Mouse (Mus musculus) kidney, adult 2 months (tissue): ENCODE measurements around the gene Zfp108. TPM values are rescaled to one million over a fixed set of nuclear protein-coding genes. Genes with fewer than 3 reads are reported as not detected.
"Not testable (repeated sequence)": the region's sequence is repeated elsewhere in the genome, so short reads cannot be mapped to it uniquely, and the experiment has no call there.

Experiments used
- DNase-seq: peaks from one replicate; pipeline ENCODE4 v3.0.0; 2021
- H3K27ac ChIP-seq: fragments of 200-500 bp; 2 replicates; pipeline ENCODE4 v1.5.1; 2012; ENCODE audit warnings: low read depth, low read length, control low read depth, inconsistent platforms; ENCODE audit not compliant: insufficient read depth
- H3K27me3 ChIP-seq: fragments of 200-500 bp; replicated peaks from 2 replicates; pipeline ENCODE4 v1.6.1; 2012; ENCODE audit warnings: mild to moderate bottlenecking, moderate library complexity, low read length, inconsistent platforms; ENCODE audit not compliant: control insufficient read depth, insufficient read depth
- H3K36me3 ChIP-seq: fragments of 200-500 bp; 2 replicates; pipeline ENCODE4 v1.6.1; 2012; ENCODE audit warnings: mild to moderate bottlenecking, moderate library complexity, low read length, inconsistent platforms; ENCODE audit not compliant: control insufficient read depth, insufficient read depth
- H3K4me1 ChIP-seq: fragments of 200-500 bp; 2 replicates; pipeline ENCODE4 v1.6.1; 2011; ENCODE audit warnings: low read length; ENCODE audit not compliant: control insufficient read depth, insufficient read depth
- H3K4me3 ChIP-seq: fragments of 200-500 bp; 2 replicates; pipeline ENCODE4 v1.5.1; 2011; ENCODE audit warnings: mild to moderate bottlenecking, low read depth, low read length, control low read depth; ENCODE audit not compliant: insufficient read depth
- CTCF ChIP-seq: fragments of 200-500 bp; conservative IDR thresholded peaks from 2 replicates; pipeline ENCODE4 v1.5.1; 2011; ENCODE audit warnings: low read depth, mild to moderate bottlenecking, control low read depth, low read length, moderate library complexity, mixed read lengths; ENCODE audit not compliant: insufficient read depth, insufficient read length
- POLR2A ChIP-seq: fragments of 200-500 bp; IDR thresholded peaks from one replicate; pipeline ENCODE4 v1.6.1; 2011; ENCODE audit warnings: low read depth, low read length, control low read depth
- WGBS: fragments of 180-500 bp; shearing (Covaris S2); methylation state at CpG from one replicate; pipeline ENCODE4 v1.1.7; 2018; 5-methylcytosine and 5-hydroxymethylcytosine counted together
- polyA plus RNA-seq: library from polyadenylated mRNA; depleted of rRNA; stranded (reverse); fragments of >200 nt; gene quantifications from 2 replicates; pipeline ENCODE4 v1.2.3, GENCODE M21; 2012

The Zfp108 gene
- polyA plus RNA-seq, 1 experiment, result 1.3 TPM

DNA sequence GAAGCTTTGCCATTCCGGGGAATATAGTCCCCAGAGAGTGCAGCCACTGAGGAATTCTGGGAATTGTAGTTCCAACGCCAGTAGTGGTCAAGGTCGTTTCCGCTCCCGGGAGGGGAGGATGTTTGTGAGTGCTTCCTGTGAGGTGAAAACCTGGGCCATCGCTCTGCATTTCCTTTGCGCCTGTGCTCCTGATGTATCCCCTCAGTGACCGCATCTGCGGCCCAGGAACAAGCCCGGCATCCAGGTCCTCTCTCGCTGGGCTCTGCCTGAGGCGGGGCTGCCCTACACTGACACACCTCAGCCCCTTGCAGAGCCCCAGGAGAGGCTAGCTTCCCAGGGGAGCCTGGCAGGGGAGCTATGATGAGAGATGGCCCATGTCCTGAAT lies 15.7 kb downstream of the Zfp108 start, which contains the start of gene Zfp93:
TSS of gene Zfp93 (plus strand) at position 133 of the 385 bp plus-strand sequence.
- peak within 1 kb of the TSS; percentile 77 for H3K27ac ChIP-seq
- peak; percentile 94 for DNase-seq
- TF ChIP-seq POLR2A (peak; percentile 33), CTCF (no peak)
- peaks cover 3% of the 10 kb centered on the region; the same call in 1 of the 2 replicates for H3K4me1 ChIP-seq
- H3K27me3 ChIP-seq, result no peaks in the 10 kb centered on the region
- peaks cover 5% of the 10 kb centered on the region for H3K36me3 ChIP-seq
- H3K4me3 ChIP-seq, result peak within 1 kb of the TSS; percentile 86
- under 1% methylated on average over 12 of the region's 12 CpGs for WGBS

DNA sequence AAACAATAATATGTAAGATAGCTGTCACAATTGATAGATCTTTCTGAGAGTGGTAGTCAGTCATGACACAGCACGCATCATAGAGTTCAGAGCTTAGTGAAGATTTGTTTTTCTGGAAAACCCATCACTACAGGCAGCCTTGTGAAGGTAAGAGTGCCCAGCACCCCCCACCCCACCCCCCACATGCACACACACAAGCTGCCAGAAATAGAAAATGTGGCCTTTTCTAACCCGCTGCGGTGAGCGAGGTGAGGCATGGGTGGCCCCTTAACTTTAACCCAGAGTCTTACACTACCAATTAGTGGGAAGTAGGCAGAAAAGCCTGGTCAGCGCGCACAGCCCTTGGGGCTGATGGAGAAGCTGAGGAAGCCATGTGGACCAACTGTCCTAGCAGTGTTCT lies 16.6 kb downstream of the Zfp108 start:
- peaks cover 5% of the 10 kb centered on the region for H3K36me3 ChIP-seq
- no peak for DNase-seq
- H3K4me3 ChIP-seq, result no peak overlapping the region
- H3K27me3 ChIP-seq, result no peaks in the 10 kb centered on the region
- TF ChIP-seq POLR2A, result no peak
- TF ChIP-seq CTCF, result no peak
- 96% methylated on average over 6 of the region's 6 CpGs for WGBS
- H3K4me1 ChIP-seq, result peaks cover 3% of the 10 kb centered on the region; the same call in 1 of the 2 replicates
- no peak overlapping the region for H3K27ac ChIP-seq

- peak; percentile 63 for DNase-seq
- no peak for TF ChIP-seq POLR2A
- no peak for TF ChIP-seq CTCF
- H3K4me1 ChIP-seq, result peaks cover 3% of the 10 kb centered on the region; the same call in 1 of the 2 replicates
- 80% methylated on average over 4 of the region's 4 CpGs for WGBS
- H3K36me3 ChIP-seq, result peaks cover 7% of the 10 kb centered on the region
- no peak overlapping the region for H3K4me3 ChIP-seq
- H3K27ac ChIP-seq, result no peak overlapping the region
- H3K27me3 ChIP-seq, result no peaks in the 10 kb centered on the region
Observed at GRCm38 (mm10) chr7:24274456-24274855, 19.9 kb downstream of the Zfp108 start.

DNA sequence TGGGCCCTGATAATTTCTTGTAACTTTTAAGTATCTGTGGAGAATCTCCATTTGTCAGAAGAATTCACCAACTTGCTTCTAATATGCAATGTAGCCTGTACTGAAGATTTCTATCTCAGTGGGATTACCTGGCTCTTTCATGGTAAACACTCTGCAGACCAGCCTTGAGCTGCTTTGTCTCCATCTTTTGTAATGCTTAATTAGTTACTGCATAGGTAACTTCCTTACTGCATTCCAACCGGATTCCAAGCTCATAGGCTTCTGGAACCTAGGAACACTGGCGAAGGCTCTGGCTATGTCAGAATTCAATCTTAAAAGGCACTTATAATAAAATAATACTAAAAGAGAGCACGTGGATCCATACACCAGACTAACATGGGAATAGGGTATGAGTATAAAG lies 24.2 kb downstream of the Zfp108 start:
- H3K4me3 ChIP-seq, H3K27me3 ChIP-seq, DNase-seq, H3K27ac ChIP-seq, H3K4me1 ChIP-seq, H3K36me3 ChIP-seq: not testable (repeated sequence)
- 83% methylated on average over 3 of the region's 3 CpGs for WGBS

DNA sequence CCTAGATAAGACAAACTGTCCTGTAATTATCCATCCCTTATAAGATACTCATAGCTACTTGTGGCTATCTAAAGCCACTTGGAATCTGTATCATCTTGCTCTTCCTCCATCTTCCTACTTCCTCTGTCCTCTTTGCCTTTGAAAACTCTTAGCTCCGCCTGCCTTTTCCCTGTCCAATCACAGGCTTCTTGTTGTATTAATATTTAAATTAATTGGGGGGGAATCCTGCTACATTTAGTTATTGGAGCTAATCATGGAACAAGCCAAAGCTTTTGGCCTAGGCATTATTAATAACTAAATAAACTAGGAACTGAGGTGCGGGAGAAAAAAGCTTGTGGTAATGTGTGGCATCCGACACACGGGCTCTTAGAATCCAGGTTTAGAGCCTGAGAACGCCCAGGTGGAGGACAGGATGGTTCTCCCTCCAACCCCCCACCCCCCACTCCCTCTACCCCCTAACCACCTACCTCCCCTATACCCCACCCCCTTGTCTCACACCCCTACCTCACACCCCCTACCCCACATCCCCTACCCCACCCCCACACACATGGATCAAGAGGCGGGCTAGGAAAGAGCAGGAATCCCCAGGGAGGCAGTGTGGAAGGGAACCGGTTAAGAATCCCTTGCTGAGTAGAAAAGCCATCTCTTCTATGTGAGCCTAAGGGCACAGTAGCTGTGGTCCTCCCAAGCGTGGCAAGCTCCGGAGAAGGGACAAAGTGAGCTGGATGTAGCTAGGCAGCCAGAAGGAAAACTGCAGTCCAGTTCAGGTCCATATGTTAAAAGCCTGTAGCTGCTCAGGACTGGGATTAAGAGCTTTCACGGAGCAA lies 25.6 kb downstream of the Zfp108 start:
- H3K27me3 ChIP-seq, result no peaks in the 10 kb centered on the region
- WGBS, result 58% methylated on average over 10 of the region's 10 CpGs
- no peaks in the 10 kb centered on the region for H3K4me1 ChIP-seq
- H3K4me3 ChIP-seq, result no peak overlapping the region
- no peak for DNase-seq
- H3K27ac ChIP-seq, result no peak overlapping the region
- peaks cover 1% of the 10 kb centered on the region; the same call in 1 of the 2 replicates for H3K36me3 ChIP-seq
- TF ChIP-seq CTCF (no peak), POLR2A (no peak)

- 35% methylated on average over 4 of the region's 4 CpGs for WGBS
- peaks cover 1% of the 10 kb centered on the region; the same call in 1 of the 2 replicates for H3K36me3 ChIP-seq
- DNase-seq, result peak; percentile 47
- no peaks in the 10 kb centered on the region for H3K4me1 ChIP-seq
- H3K27ac ChIP-seq, result no peak overlapping the region
- no peak for TF ChIP-seq POLR2A
- no peak for TF ChIP-seq CTCF
- no peak overlapping the region for H3K4me3 ChIP-seq
- H3K27me3 ChIP-seq, result no peaks in the 10 kb centered on the region
Observed at GRCm38 (mm10) chr7:24280858-24281145, 26.2 kb downstream of the Zfp108 start.

DNA sequence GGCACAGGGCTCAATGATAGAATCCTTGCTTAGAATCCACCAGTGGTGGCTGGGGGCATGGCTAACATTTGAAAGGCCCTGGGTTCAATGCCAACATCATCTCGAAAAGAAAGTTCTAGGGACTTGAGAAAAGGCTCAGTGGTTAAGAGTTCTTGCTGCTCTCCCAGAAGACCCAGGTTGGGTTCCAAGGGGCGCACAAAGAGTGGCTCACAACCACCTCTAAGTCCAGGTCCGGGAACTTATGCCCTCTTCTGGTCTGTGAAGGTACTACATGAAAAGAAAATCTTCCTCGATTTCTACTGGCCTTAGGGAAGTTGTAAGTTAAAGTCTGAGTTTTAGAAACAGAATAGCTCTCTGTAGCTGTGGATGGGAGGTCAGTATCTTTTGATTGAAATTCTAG lies 31.5 kb downstream of the Zfp108 start:
- no peak overlapping the region for H3K27ac ChIP-seq
- no peak overlapping the region for H3K4me3 ChIP-seq
- no peaks in the 10 kb centered on the region for H3K36me3 ChIP-seq
- no peak for TF ChIP-seq POLR2A
- TF ChIP-seq CTCF, result peak; percentile 24; the same call in 1 of the 2 replicates
- no peak for DNase-seq
- WGBS, result 53% methylated on average over 4 of the region's 4 CpGs
- no peaks in the 10 kb centered on the region for H3K4me1 ChIP-seq
- no peaks in the 10 kb centered on the region for H3K27me3 ChIP-seq

DNA sequence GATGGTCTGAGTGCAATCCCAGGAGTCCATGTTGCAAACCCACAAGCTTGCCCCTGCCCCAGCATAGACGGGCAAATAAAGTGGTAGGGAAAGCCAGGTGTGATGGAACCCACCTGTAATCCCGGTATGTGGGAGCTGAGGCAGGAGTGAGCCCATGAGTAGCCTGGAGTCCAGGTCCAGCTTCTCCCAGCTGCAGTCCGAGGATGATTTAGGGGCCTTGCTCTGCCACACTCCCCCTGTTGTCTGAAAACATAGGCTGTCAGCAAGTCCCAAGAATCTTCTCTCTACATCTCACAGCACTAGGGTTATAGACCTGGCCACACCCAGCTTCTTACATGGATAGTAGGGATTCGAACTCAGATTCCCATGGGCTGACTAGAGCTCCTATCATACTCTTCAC lies 32.3 kb downstream of the Zfp108 start:
- Histone ChIP-seq H3K27me3 (no peaks in the 10 kb centered on the region), H3K27ac (no peak overlapping the region), H3K4me3 (no peak overlapping the region), H3K4me1 (no peaks in the 10 kb centered on the region), H3K36me3 (no peaks in the 10 kb centered on the region; the same call in 1 of the 2 replicates)
- TF ChIP-seq POLR2A, result no peak
- no peak for TF ChIP-seq CTCF
- DNase-seq, result no peak
- WGBS, result 86% methylated on average over 4 of the region's 4 CpGs
